Mouse (Mus musculus): ENCODE measurements around the gene Als2cr12.
"Not testable (repeated sequence)": the region's sequence is repeated elsewhere in the genome, so short reads cannot be mapped to it uniquely, and the experiment has no call there.

Gene Als2cr12

DNA sequence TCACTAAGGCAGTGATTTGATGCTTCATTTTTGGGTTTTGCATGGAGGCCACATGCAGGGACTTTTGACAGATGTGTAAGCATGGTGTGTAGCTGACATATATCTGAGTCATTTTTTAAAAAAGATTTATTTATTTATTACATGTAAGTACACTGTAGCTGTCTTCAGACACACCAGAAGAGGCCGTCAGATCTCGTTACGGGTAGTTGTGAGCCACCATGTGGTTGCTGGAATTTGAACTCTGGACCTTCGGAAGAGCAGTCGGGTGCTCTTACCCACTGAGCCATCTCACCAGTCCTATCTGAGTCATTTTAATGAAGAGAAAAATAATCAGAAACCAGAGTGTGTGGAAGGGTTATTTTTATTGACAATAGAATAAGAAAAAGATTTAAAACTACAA lies 86.2 kb downstream of the Als2cr12 start:
- not testable (repeated sequence) for DNase-seq

GRCm38 (mm10) chr1:58603738-58604137 lies 92.1 kb downstream of the Als2cr12 start:
- DNase-seq = no peak

GRCm38 (mm10) chr1:58602681-58603080 lies 93.1 kb downstream of the Als2cr12 start:
- no peak for DNase-seq

All from cerebellum, adult 9-11 months (tissue).